In the genomic region with DNA sequence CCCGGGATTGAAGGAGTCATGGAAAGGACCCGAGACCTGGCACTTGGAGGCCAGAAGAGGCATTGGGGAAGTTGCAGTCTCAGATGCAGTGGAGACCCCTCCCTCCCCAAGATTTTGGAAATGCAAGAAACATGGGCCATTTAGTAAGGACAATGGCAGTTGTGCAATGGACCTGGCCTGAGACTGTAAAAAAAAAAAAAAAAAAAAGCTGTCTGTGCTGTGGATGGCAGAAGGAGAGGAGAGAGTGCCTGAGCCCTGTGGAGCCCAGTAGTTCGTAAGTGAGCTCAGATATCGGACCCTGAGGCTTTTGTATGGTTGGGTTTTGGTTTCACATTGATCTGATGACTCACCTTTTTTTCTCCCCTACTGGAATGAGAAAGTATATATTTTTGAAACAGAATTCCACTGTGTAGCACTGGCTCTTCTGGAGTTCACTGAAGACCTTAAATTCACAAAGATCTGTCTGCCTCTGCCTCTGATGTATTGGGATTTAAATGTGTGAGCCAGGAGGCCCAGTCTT, we compare ENCODE assay signal across 29 mouse cellular contexts. TPM values are rescaled to one million over a fixed set of nuclear protein-coding genes. Genes with fewer than 3 reads are reported as not detected.
DNase-seq lines count a peak whose midpoint lies in the region; ATAC-seq and TF ChIP-seq lines count a peak whose summit lies in the region.
"Had no signal": no experiment of that assay in that cellular context is flagged by ENCODE, and none has a peak within 500 bp of the region (broad histone marks: within the 10 kb centered on the region; RNA-seq: fewer than 3 reads in every experiment).

No protein-coding gene starts in this region.

- no peak overlapping the region for H3K4me3 ChIP-seq in liver, postnatal 0 days (ENCODE audit: low read depth, low read length)
- H3K4me3 ChIP-seq: embryonic facial prominence, embryonic 12.5 days; embryonic facial prominence, embryonic 15.5 days; forebrain, embryonic 12.5 days; forebrain, embryonic 15.5 days; heart, adult 2 months; heart, embryonic 10.5 days; heart, embryonic 13.5 days; hindbrain, embryonic 12.5 days; hindbrain, embryonic 15.5 days; intestine, embryonic 15.5 days had no signal

- no peaks in the 10 kb centered on the region for H3K4me1 ChIP-seq in liver, postnatal 0 days (ENCODE audit: insufficient read depth)

- H3K27ac ChIP-seq in liver, postnatal 0 days (ENCODE audit: low read depth): no peak overlapping the region
- H3K27ac ChIP-seq: embryonic facial prominence, embryonic 12.5 days; embryonic facial prominence, embryonic 15.5 days; forebrain, embryonic 12.5 days; forebrain, embryonic 15.5 days; heart, adult 2 months; heart, embryonic 10.5 days; heart, embryonic 13.5 days; hindbrain, embryonic 12.5 days; hindbrain, embryonic 15.5 days; intestine, embryonic 15.5 days had no signal

- H3K36me3 ChIP-seq in liver, postnatal 0 days (replicated peaks; ENCODE audit: insufficient read depth, low read length): no peaks in the 10 kb centered on the region
- H3K36me3 ChIP-seq: embryonic facial prominence, embryonic 12.5 days; embryonic facial prominence, embryonic 15.5 days; forebrain, embryonic 12.5 days; forebrain, embryonic 15.5 days; heart, embryonic 10.5 days; heart, embryonic 13.5 days; hindbrain, embryonic 12.5 days; hindbrain, embryonic 15.5 days; intestine, embryonic 15.5 days had no signal

- no peak for TF ChIP-seq CTCF in liver, postnatal 0 days (IDR thresholded peaks at IDR 0.05; ENCODE audit: low read depth)

- peak; percentile 25 for DNase-seq in 3134 (ENCODE audit: extremely low read depth, insufficient read length, low spot score)
- peak; percentile 58 for DNase-seq in 416B (ENCODE audit: low read depth)
- DNase-seq in adipocyte (ENCODE audit: low spot score): peak; percentile 62
- DNase-seq in induced T-regulatory cell, adult 2 months (ENCODE audit: low read depth): peak; percentile 47
- no peak for DNase-seq in MN1 (ENCODE audit: low spot score)
- DNase-seq in thymus, adult 18-20 months: no peak
- no peak for DNase-seq in liver, postnatal 0 days
- DNase-seq in cerebellum, adult 9-11 months: no peak
- DNase-seq: adrenal gland, adult 2 months; adrenal gland, postnatal 14 days; B cell, adult 2 months; cerebellum, adult 11 months; cerebellum, adult 2 months; cerebellum, postnatal 10 days; cerebellum, postnatal 36 days; gastrocnemius, postnatal 25 days; heart, adult 2 months; kidney, adult 11 months had no signal

- H3K9ac ChIP-seq in liver, postnatal 0 days (replicated peaks): no peak overlapping the region
- H3K9ac ChIP-seq: embryonic facial prominence, embryonic 12.5 days; embryonic facial prominence, embryonic 15.5 days; forebrain, embryonic 12.5 days; forebrain, embryonic 15.5 days; heart, embryonic 13.5 days; hindbrain, embryonic 12.5 days; hindbrain, embryonic 15.5 days; intestine, embryonic 15.5 days had no signal

- H3K9me3 ChIP-seq in liver, postnatal 0 days (ENCODE audit: low read length): no peaks in the 10 kb centered on the region
- H3K9me3 ChIP-seq: embryonic facial prominence, embryonic 12.5 days; embryonic facial prominence, embryonic 15.5 days; forebrain, embryonic 12.5 days; forebrain, embryonic 15.5 days; heart, embryonic 10.5 days; hindbrain, embryonic 12.5 days; hindbrain, embryonic 15.5 days; intestine, embryonic 15.5 days had no signal

- no peak for TF ChIP-seq EP300 in liver, postnatal 0 days (IDR thresholded peaks at IDR 0.05; ENCODE audit: low read depth)

- 75% methylated on average over 4 of the region's 4 CpGs for WGBS in liver, postnatal 0 days (ENCODE audit: insufficient replicate concordance)

- H3K4me2 ChIP-seq in liver, postnatal 0 days (ENCODE audit: low read depth, low read length): no peak overlapping the region
- H3K4me2 ChIP-seq: embryonic facial prominence, embryonic 12.5 days; embryonic facial prominence, embryonic 15.5 days; forebrain, embryonic 12.5 days; forebrain, embryonic 15.5 days; heart, embryonic 13.5 days; hindbrain, embryonic 12.5 days; hindbrain, embryonic 15.5 days; intestine, embryonic 15.5 days had no signal

- ATAC-seq in liver, postnatal 0 days: no peak
- ATAC-seq: forebrain, embryonic 15.5 days; intestine, embryonic 15.5 days; Patski had no signal

- H3K27me3 ChIP-seq in liver, postnatal 0 days (ENCODE audit: insufficient read depth, low read length): peaks cover 4% of the 10 kb centered on the region; the same call in 1 of the 2 replicates
- H3K27me3 ChIP-seq: embryonic facial prominence, embryonic 12.5 days; embryonic facial prominence, embryonic 15.5 days; forebrain, embryonic 12.5 days; forebrain, embryonic 15.5 days; heart, embryonic 13.5 days; hindbrain, embryonic 12.5 days; hindbrain, embryonic 15.5 days; intestine, embryonic 15.5 days; Patski had no signal

RNA-seq across cellular contexts. Expression of gene Tuba1a, which starts 5.5 kb away (rescaled TPM):
- polyA plus RNA-seq in liver, postnatal 0 days (2015; fragmentation: Nextera tagmentation; extraction: Ambion mirVana): 28.1 and 28.7 TPM in 2 replicates

RNA-seq across cellular contexts. Expression of gene Gm49450, which starts 5.6 kb away (rescaled TPM):
- polyA plus RNA-seq in liver, postnatal 0 days (2015; fragmentation: Nextera tagmentation; extraction: Ambion mirVana): not detected in 2 replicates
- polyA plus RNA-seq: embryonic facial prominence, embryonic 12.5 days; embryonic facial prominence, embryonic 15.5 days; forebrain, embryonic 12.5 days; forebrain, embryonic 15.5 days; heart, embryonic 10.5 days; heart, embryonic 13.5 days; heart, embryonic 16.5 days; hindbrain, embryonic 12.5 days; hindbrain, embryonic 15.5 days; intestine, embryonic 15.5 days; Patski had no signal

RNA-seq across cellular contexts. Expression of gene Tuba1b, which starts 24.6 kb away (rescaled TPM):
- polyA plus RNA-seq in liver, postnatal 0 days (2015; fragmentation: Nextera tagmentation; extraction: Ambion mirVana): 389 and 423 TPM in 2 replicates

RNA-seq across cellular contexts. Expression of gene Lmbr1l, which starts 40.9 kb away (rescaled TPM):
- 4.9 and 5.1 TPM in 2 replicates for polyA plus RNA-seq in liver, postnatal 0 days (2015; fragmentation: Nextera tagmentation; extraction: Ambion mirVana)

Comparison
In these comparisons a context has a peak if more than half of its experiments do, and no peak if none do; other contexts are left out.
1. DNase-seq: peak in 3134 (single experiment), 416B (single experiment), adipocyte (single experiment) and induced T-regulatory cell, adult 2 months (single experiment); none in MN1 (single experiment), thymus, adult 18-20 months (0 of 2), liver, postnatal 0 days (single experiment) and cerebellum, adult 9-11 months (single experiment).